Mouse (Mus musculus): ENCODE measurements around the gene Exosc7. TPM values are rescaled to one million over a fixed set of nuclear protein-coding genes. Genes with fewer than 3 reads are reported as not detected.

Gene Exosc7
- polyA plus RNA-seq, 2 experiments, result 105 to 109 TPM

- H3K4me3 ChIP-seq (replicated peaks; ENCODE audit: low read length), result no peak overlapping the region
- 0 out of 2 replicates have a peak overlapping the region, but pooled peaks have one; percentile 39 for H3K27ac ChIP-seq (replicated peaks; ENCODE audit: low read depth, low read length)
- H3K4me2 ChIP-seq (replicated peaks; ENCODE audit: low read depth, low read length, severe bottlenecking), result no peak overlapping the region
- peaks cover 52% of the 10 kb centered on the region for H3K36me3 ChIP-seq (ENCODE audit: control insufficient read depth, insufficient read depth, low read length)
- DNase-seq (ENCODE audit: low spot score), result peak; percentile 72
- peaks cover 4% of the 10 kb centered on the region for H3K9me3 ChIP-seq (ENCODE audit: control insufficient read depth, low read length)
- no peak for TF ChIP-seq POLR2A (IDR thresholded peaks at IDR 0.05; ENCODE audit: borderline replicate concordance, extremely low read depth, insufficient read depth, insufficient read length)
- 0 out of 2 replicates have a peak, but pooled peaks cover 3% of the 10 kb centered on the region for H3K4me1 ChIP-seq (ENCODE audit: control insufficient read depth, insufficient read depth, low read length)
- H3K27me3 ChIP-seq (ENCODE audit: control insufficient read depth, insufficient read depth, low read length), result no peaks in the 10 kb centered on the region
- peak; percentile 83 for ATAC-seq (ENCODE audit: low FRiP score, low read depth)
- 59% methylated on average over 5 of the region's 5 CpGs for WGBS
- H3K9ac ChIP-seq (ENCODE audit: low read depth, low read length, severe bottlenecking), result no peak overlapping the region
These were observed 26.0 kb downstream of the Exosc7 start for GRCm38 (mm10) chr9:123138891-123139474.

GRCm38 (mm10) chr9:123139887-123140614 lies 27.0 kb downstream of the Exosc7 start:
- no peak overlapping the region for H3K4me3 ChIP-seq (replicated peaks; ENCODE audit: low read length)
- H3K4me2 ChIP-seq (replicated peaks; ENCODE audit: low read depth, low read length, severe bottlenecking), result no peak overlapping the region
- H3K9me3 ChIP-seq (ENCODE audit: control insufficient read depth, low read length), result peaks cover 9% of the 10 kb centered on the region
- TF ChIP-seq POLR2A (IDR thresholded peaks at IDR 0.05; ENCODE audit: borderline replicate concordance, extremely low read depth, insufficient read depth, insufficient read length), result no peak
- ATAC-seq (ENCODE audit: low FRiP score, low read depth), result no peak
- no peaks in the 10 kb centered on the region for H3K27me3 ChIP-seq (ENCODE audit: control insufficient read depth, insufficient read depth, low read length)
- 84% methylated on average over 4 of the region's 4 CpGs for WGBS
- peaks cover 44% of the 10 kb centered on the region for H3K36me3 ChIP-seq (ENCODE audit: control insufficient read depth, insufficient read depth, low read length)
- 0 out of 2 replicates have a peak, but pooled peaks cover 3% of the 10 kb centered on the region for H3K4me1 ChIP-seq (ENCODE audit: control insufficient read depth, insufficient read depth, low read length)
- no peak for DNase-seq (ENCODE audit: low spot score)
- H3K9ac ChIP-seq (ENCODE audit: low read depth, low read length, severe bottlenecking), result no peak overlapping the region
- no peak overlapping the region for H3K27ac ChIP-seq (replicated peaks; ENCODE audit: low read depth, low read length)

GRCm38 (mm10) chr9:123148430-123148829 lies 35.4 kb downstream of the Exosc7 start:
- TF ChIP-seq POLR2A (IDR thresholded peaks at IDR 0.05; ENCODE audit: borderline replicate concordance, extremely low read depth, insufficient read depth, insufficient read length), result no peak
- DNase-seq (ENCODE audit: low spot score) (peak; percentile 69), ATAC-seq (ENCODE audit: low FRiP score, low read depth) (peak; percentile 50; the same call in 1 of the 2 replicates)
- Histone ChIP-seq H3K27me3 (ENCODE audit: control insufficient read depth, insufficient read depth, low read length) (no peaks in the 10 kb centered on the region), H3K9me3 (ENCODE audit: control insufficient read depth, low read length) (peaks cover 12% of the 10 kb centered on the region), H3K27ac (replicated peaks; ENCODE audit: low read depth, low read length) (no peak overlapping the region), H3K36me3 (ENCODE audit: control insufficient read depth, insufficient read depth, low read length) (0 out of 2 replicates have a peak, but pooled peaks cover 6% of the 10 kb centered on the region), H3K4me1 (ENCODE audit: control insufficient read depth, insufficient read depth, low read length) (no peaks in the 10 kb centered on the region), H3K4me3 (replicated peaks; ENCODE audit: low read length) (no peak overlapping the region), H3K9ac (ENCODE audit: low read depth, low read length, severe bottlenecking) (no peak overlapping the region), H3K4me2 (replicated peaks; ENCODE audit: low read depth, low read length, severe bottlenecking) (no peak overlapping the region)
- 67% methylated on average over 5 of the region's 5 CpGs for WGBS

- whole genome bisulfite sequencing, result 74% methylated on average over 5 of the region's 5 CpGs
- TF ChIP-seq POLR2A (IDR thresholded peaks at IDR 0.05; ENCODE audit: borderline replicate concordance, extremely low read depth, insufficient read depth, insufficient read length), result no peak
- no peaks in the 10 kb centered on the region for H3K27me3 ChIP-seq (ENCODE audit: control insufficient read depth, insufficient read depth, low read length)
- H3K9ac ChIP-seq (ENCODE audit: low read depth, low read length, severe bottlenecking), result no peak within 1 kb of the TSS
- H3K4me2 ChIP-seq (replicated peaks; ENCODE audit: low read depth, low read length, severe bottlenecking), result no peak within 1 kb of the TSS
- H3K9me3 ChIP-seq (ENCODE audit: control insufficient read depth, low read length), result no peaks in the 10 kb centered on the region
- ATAC-seq (ENCODE audit: low FRiP score, low read depth) (no peak), DNase-seq (ENCODE audit: low spot score) (peak; percentile 47)
- H3K4me1 ChIP-seq (ENCODE audit: control insufficient read depth, insufficient read depth, low read length), result no peaks in the 10 kb centered on the region
- no peaks in the 10 kb centered on the region for H3K36me3 ChIP-seq (ENCODE audit: control insufficient read depth, insufficient read depth, low read length)
- H3K27ac ChIP-seq (replicated peaks; ENCODE audit: low read depth, low read length), result no peak within 1 kb of the TSS
- no peak within 1 kb of the TSS for H3K4me3 ChIP-seq (replicated peaks; ENCODE audit: low read length)
These were observed 37.4 kb downstream of the Exosc7 start, which contains the start of gene Clec3b for GRCm38 (mm10) chr9:123150241-123151020. Gene Clec3b, plus strand, starts transcription at chr9:123150946.

GRCm38 (mm10) chr9:123151561-123151960 lies 38.5 kb downstream of the Exosc7 start:
- DNase-seq (ENCODE audit: low spot score), result no peak
- no peaks in the 10 kb centered on the region for H3K9me3 ChIP-seq (ENCODE audit: control insufficient read depth, low read length)
- no peak for ATAC-seq (ENCODE audit: low FRiP score, low read depth)
- no peak overlapping the region for H3K9ac ChIP-seq (ENCODE audit: low read depth, low read length, severe bottlenecking)
- WGBS, result 48% methylated on average over 1 of the region's 1 CpGs
- H3K27me3 ChIP-seq (ENCODE audit: control insufficient read depth, insufficient read depth, low read length), result no peaks in the 10 kb centered on the region
- no peak overlapping the region for H3K4me3 ChIP-seq (replicated peaks; ENCODE audit: low read length)
- H3K4me1 ChIP-seq (ENCODE audit: control insufficient read depth, insufficient read depth, low read length), result no peaks in the 10 kb centered on the region; the same call in 1 of the 2 replicates
- TF ChIP-seq POLR2A (IDR thresholded peaks at IDR 0.05; ENCODE audit: borderline replicate concordance, extremely low read depth, insufficient read depth, insufficient read length), result no peak
- H3K36me3 ChIP-seq (ENCODE audit: control insufficient read depth, insufficient read depth, low read length), result no peaks in the 10 kb centered on the region
- no peak overlapping the region for H3K27ac ChIP-seq (replicated peaks; ENCODE audit: low read depth, low read length)
- H3K4me2 ChIP-seq (replicated peaks; ENCODE audit: low read depth, low read length, severe bottlenecking), result no peak overlapping the region
